ENCODE assay signal across 30 mouse cellular contexts in genomic region chr11:45089561-45089960, GRCm38 (mm10).
DNase-seq lines count a peak whose midpoint lies in the region; ATAC-seq lines count a peak whose summit lies in the region.
"Had no signal": no experiment of that assay in that cellular context is flagged by ENCODE, and none has a peak within 500 bp of the region (broad histone marks: within the 10 kb centered on the region; RNA-seq: fewer than 3 reads in every experiment).

No protein-coding gene starts in this region.

- H3K4me1 ChIP-seq in forebrain, embryonic 11.5 days (replicated peaks; ENCODE audit: control insufficient read depth, insufficient read depth, low read length): no peaks in the 10 kb centered on the region
- H3K4me1 ChIP-seq: forebrain, embryonic 10.5 days; heart, embryonic 10.5 days had no signal

- H3K9ac ChIP-seq in forebrain, embryonic 11.5 days (ENCODE audit: low read length): no peak overlapping the region
- H3K9ac ChIP-seq: embryonic facial prominence, embryonic 13.5 days; forebrain, postnatal 0 days; heart, embryonic 13.5 days; hindbrain, embryonic 14.5 days had no signal

- no peak overlapping the region for H3K4me2 ChIP-seq in forebrain, embryonic 11.5 days (ENCODE audit: low read depth, low read length, severe bottlenecking)
- H3K4me2 ChIP-seq: embryonic facial prominence, embryonic 13.5 days; heart, embryonic 13.5 days; hindbrain, embryonic 14.5 days had no signal

- H3K27ac ChIP-seq in forebrain, embryonic 11.5 days (ENCODE audit: low read depth, low read length): no peak overlapping the region
- H3K27ac ChIP-seq: embryonic facial prominence, embryonic 10.5 days; embryonic facial prominence, embryonic 13.5 days; forebrain, embryonic 10.5 days; gastrocnemius, adult 2 months; heart, adult 2 months; heart, embryonic 10.5 days; heart, embryonic 13.5 days; hindbrain, embryonic 14.5 days; hindbrain, postnatal 0 days had no signal

- H3K4me3 ChIP-seq in forebrain, embryonic 11.5 days (ENCODE audit: low read depth, low read length): no peak overlapping the region
- H3K4me3 ChIP-seq: embryonic facial prominence, embryonic 10.5 days; embryonic facial prominence, embryonic 13.5 days; forebrain, embryonic 10.5 days; gastrocnemius, adult 2 months; heart, adult 2 months; heart, embryonic 10.5 days; heart, embryonic 13.5 days had no signal

- peak; percentile 41 to 58 for DNase-seq in spleen, postnatal 36 days (ENCODE audit: low spot score in 2 of 2)
- no peak for DNase-seq in spleen, postnatal 14 days (ENCODE audit: low spot score in 2 of 2)
- peak; percentile 5 for DNase-seq in Muller cell, postnatal 12 days (ENCODE audit: inconsistent ontology term)
- DNase-seq in splenic B cell, adult 2 months (ENCODE audit: low read depth, low spot score): peak; percentile 66
- DNase-seq in forebrain, embryonic 11.5 days (ENCODE audit: low spot score): no peak
- DNase-seq in cerebellum, adult 9-10 months: no peak
- DNase-seq: adrenal gland, adult 2 months; adrenal gland, postnatal 14 days; cerebellum, adult 11 months; cerebellum, adult 2 months; cerebellum, postnatal 10 days; cerebellum, postnatal 36 days; embryo, embryonic 11 days; forebrain, postnatal 0 days; gastrocnemius, adult 2 months; gastrocnemius, postnatal 25 days; heart, adult 2 months; heart, postnatal 14 days; heart, postnatal 4 days had no signal

- no peaks in the 10 kb centered on the region for H3K27me3 ChIP-seq in splenic B cell, adult 2 months (ENCODE audit: control insufficient read depth, insufficient read depth, low read length, poor library complexity, severe bottlenecking)
- H3K27me3 ChIP-seq in forebrain, embryonic 11.5 days (ENCODE audit: control insufficient read depth, insufficient read depth, low read length): no peaks in the 10 kb centered on the region
- H3K27me3 ChIP-seq: embryonic facial prominence, embryonic 13.5 days; heart, embryonic 13.5 days had no signal

- 84% methylated on average over 3 of the region's 3 CpGs for WGBS in forebrain, embryonic 11.5 days

- no peaks in the 10 kb centered on the region for H3K9me3 ChIP-seq in forebrain, embryonic 11.5 days (ENCODE audit: control insufficient read depth, low read length)
- H3K9me3 ChIP-seq: embryonic facial prominence, embryonic 10.5 days; embryonic facial prominence, embryonic 13.5 days; forebrain, embryonic 10.5 days; G1E; heart, embryonic 10.5 days; heart, embryonic 13.5 days had no signal

- no peaks in the 10 kb centered on the region for H3K36me3 ChIP-seq in splenic B cell, adult 2 months (ENCODE audit: control insufficient read depth, insufficient read depth, low read length, poor library complexity, severe bottlenecking)
- H3K36me3 ChIP-seq in forebrain, embryonic 11.5 days (ENCODE audit: control insufficient read depth, insufficient read depth, low read length): no peaks in the 10 kb centered on the region
- H3K36me3 ChIP-seq: embryonic facial prominence, embryonic 10.5 days; embryonic facial prominence, embryonic 13.5 days; forebrain, embryonic 10.5 days; G1E; heart, embryonic 10.5 days; heart, embryonic 13.5 days had no signal

- ATAC-seq in forebrain, embryonic 11.5 days (replicated peaks; ENCODE audit: low FRiP score): no peak
- ATAC-seq: forebrain, embryonic 14.5 days; forebrain, postnatal 0 days; hindbrain, postnatal 0 days; inflammation-experienced regulatory T-cells, adult 6 months; intestine, postnatal 0 days had no signal

Comparison
In these comparisons a context has a peak if more than half of its experiments do, and no peak if none do; other contexts are left out.
1. DNase-seq: peak in spleen, postnatal 36 days (2 of 2), Muller cell, postnatal 12 days (single experiment) and splenic B cell, adult 2 months (single experiment); none in spleen, postnatal 14 days (0 of 2), forebrain, embryonic 11.5 days (single experiment) and cerebellum, adult 9-10 months (single experiment).